Mouse (Mus musculus): ENCODE measurements around the gene Gm3012. TPM values are rescaled to one million over a fixed set of nuclear protein-coding genes. Genes with fewer than 3 reads are reported as not detected.
"Not testable (repeated sequence)": the region's sequence is repeated elsewhere in the genome, so short reads cannot be mapped to it uniquely, and the experiment has no call there.

Gm3012 gene
- polyA plus RNA-seq (2014; fragmentation: Nextera tagmentation; extraction: Ambion mirVana): not detected in 2 replicates

GRCm38 (mm10) chr14:3634212-3634611 is at the start of gene Gm3012:
Gene Gm3012 (plus strand): TSS chr14:3634512.
- ATAC-seq (replicated peaks; ENCODE audit: low FRiP score); H3K36me3 ChIP-seq (ENCODE audit: control insufficient read depth, insufficient read depth, low read length); H3K9me3 ChIP-seq (ENCODE audit: control insufficient read depth, low read length); H3K9ac ChIP-seq (ENCODE audit: low read length); DNase-seq (ENCODE audit: low spot score); H3K4me2 ChIP-seq (ENCODE audit: low read depth, low read length, severe bottlenecking); H3K4me3 ChIP-seq (ENCODE audit: low read depth, low read length); H3K4me1 ChIP-seq (replicated peaks; ENCODE audit: control insufficient read depth, insufficient read depth, low read length); H3K27me3 ChIP-seq (ENCODE audit: control insufficient read depth, insufficient read depth, low read length); H3K27ac ChIP-seq (ENCODE audit: low read depth, low read length): not testable (repeated sequence)
- no CpG with 5 or more reads among the region's 2 CpGs for WGBS

- not testable (repeated sequence) for H3K4me1 ChIP-seq (replicated peaks; ENCODE audit: control insufficient read depth, insufficient read depth, low read length); H3K36me3 ChIP-seq (ENCODE audit: control insufficient read depth, insufficient read depth, low read length); H3K9me3 ChIP-seq (ENCODE audit: control insufficient read depth, low read length); H3K4me3 ChIP-seq (ENCODE audit: low read depth, low read length); H3K9ac ChIP-seq (ENCODE audit: low read length); H3K27me3 ChIP-seq (ENCODE audit: control insufficient read depth, insufficient read depth, low read length); H3K27ac ChIP-seq (ENCODE audit: low read depth, low read length); H3K4me2 ChIP-seq (ENCODE audit: low read depth, low read length, severe bottlenecking); ATAC-seq (replicated peaks; ENCODE audit: low FRiP score); DNase-seq (ENCODE audit: low spot score)
- no CpG with 5 or more reads among the region's 32 CpGs for WGBS
Measured at GRCm38 (mm10) chr14:3651730-3652129, 17.4 kb downstream of the Gm3012 start, which contains the start of gene Gm3020. Gene Gm3020 (plus strand): TSS chr14:3652030.

DNA sequence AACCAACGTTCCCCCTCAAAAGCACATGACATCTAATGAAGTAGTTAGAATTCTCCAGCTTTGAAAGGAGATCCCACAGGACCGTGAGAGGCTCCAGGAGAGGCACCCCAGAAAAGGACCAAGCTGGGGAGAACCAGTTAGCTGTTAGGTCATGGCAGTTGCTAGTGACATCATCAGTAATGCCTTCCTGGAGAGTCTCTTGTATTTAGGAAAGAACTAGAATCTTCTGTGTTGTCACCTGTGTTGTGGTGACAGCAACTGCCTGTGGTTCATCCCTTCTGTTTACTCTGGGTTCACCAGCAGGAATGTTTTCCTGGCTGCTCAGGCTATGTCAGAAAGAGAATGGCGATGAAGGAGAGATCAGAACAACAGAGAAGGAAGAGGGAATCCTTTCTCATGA is 54.2 kb downstream of the Gm3012 start, which contains the start of gene Gm3043:
Gene Gm3043, plus strand, starts transcription at position 301 of the 400 bp plus-strand sequence.
- H3K9me3 ChIP-seq (ENCODE audit: control insufficient read depth, low read length); H3K9ac ChIP-seq (ENCODE audit: low read length); H3K27ac ChIP-seq (ENCODE audit: low read depth, low read length); H3K36me3 ChIP-seq (ENCODE audit: control insufficient read depth, insufficient read depth, low read length); DNase-seq (ENCODE audit: low spot score); H3K27me3 ChIP-seq (ENCODE audit: control insufficient read depth, insufficient read depth, low read length); H3K4me1 ChIP-seq (replicated peaks; ENCODE audit: control insufficient read depth, insufficient read depth, low read length); ATAC-seq (replicated peaks; ENCODE audit: low FRiP score); H3K4me2 ChIP-seq (ENCODE audit: low read depth, low read length, severe bottlenecking); H3K4me3 ChIP-seq (ENCODE audit: low read depth, low read length): not testable (repeated sequence)
- WGBS: no CpG with 5 or more reads among the region's 3 CpGs

Other genes starting within 250 kb of the Gm3012 start
- gene Gm10413, start 239.4 kb upstream of the Gm3012 start, polyA plus RNA-seq (2014; fragmentation: Nextera tagmentation; extraction: Ambion mirVana): not detected in 2 replicates
- gene Gm10409, start 221.9 kb upstream of the Gm3012 start, polyA plus RNA-seq (2014; fragmentation: Nextera tagmentation; extraction: Ambion mirVana): 1.7 and 2.3 TPM in 2 replicates
- gene Gm3005, start 206.4 kb upstream of the Gm3012 start, polyA plus RNA-seq (2014; fragmentation: Nextera tagmentation; extraction: Ambion mirVana): 1.7 and 2.2 TPM in 2 replicates
- gene Gm10408, start 185.1 kb upstream of the Gm3012 start, polyA plus RNA-seq (2014; fragmentation: Nextera tagmentation; extraction: Ambion mirVana): not detected in 2 replicates
- gene Gm3020, start 17.5 kb downstream of the Gm3012 start, polyA plus RNA-seq (2014; fragmentation: Nextera tagmentation; extraction: Ambion mirVana): 1.7 and 2.3 TPM in 2 replicates
- gene Gm3043, start 54.3 kb downstream of the Gm3012 start, polyA plus RNA-seq (2014; fragmentation: Nextera tagmentation; extraction: Ambion mirVana): not detected in 2 replicates
- 0.72 and 0.83 TPM in 2 replicates for gene Gm3002, start 175.6 kb downstream of the Gm3012 start, polyA plus RNA-seq (2014; fragmentation: Nextera tagmentation; extraction: Ambion mirVana)
- gene Gm3033, start 211.7 kb downstream of the Gm3012 start, polyA plus RNA-seq (2014; fragmentation: Nextera tagmentation; extraction: Ambion mirVana): not detected in 2 replicates
- 0.19 TPM in 1 of 2 replicates, not detected in the other for gene Gm2916, start 249.7 kb downstream of the Gm3012 start, polyA plus RNA-seq (2014; fragmentation: Nextera tagmentation; extraction: Ambion mirVana)

Measured in forebrain, embryonic 11.5 days (tissue).